Mouse (Mus musculus): Measurements from ENCODE around the gene Yif1a.
"Not testable (repeated sequence)": the region's sequence is repeated elsewhere in the genome, so short reads cannot be mapped to it uniquely, and the experiment has no call there.

Gene Yif1a

GRCm38 (mm10) chr19:5085145-5085863 lies 3.0 kb upstream of the Yif1a start, which contains the start of gene Tmem151a:
Gene Tmem151a, minus strand, starts transcription at chr19:5085531.
- DNase-seq (ENCODE audit: extremely low read depth, low read depth): no peak

DNA sequence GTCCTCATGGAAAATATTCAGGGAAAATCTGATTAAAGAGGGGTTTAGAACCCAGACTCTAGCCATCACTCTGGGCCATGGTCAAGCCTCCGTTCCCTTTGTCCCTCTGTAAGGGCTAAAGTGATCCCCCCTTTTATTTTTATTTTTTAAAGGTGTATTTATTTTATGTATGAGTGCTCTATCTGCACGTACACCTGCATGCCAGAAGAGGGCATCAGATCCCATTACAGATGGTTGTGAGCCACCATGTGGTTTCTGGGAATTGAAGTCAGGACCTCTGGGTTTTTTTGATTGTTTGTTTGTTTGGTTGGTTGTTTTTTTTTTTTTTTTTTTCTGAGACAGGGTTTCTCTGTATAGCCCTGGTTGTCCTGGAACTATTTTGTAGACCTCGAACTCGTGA lies 1.8 kb upstream of the Yif1a start:
- DNase-seq (ENCODE audit: extremely low read depth, low read depth): not testable (repeated sequence)

GRCm38 (mm10) chr19:5089324-5089723 lies 986 bp downstream of the Yif1a start:
- no peak for DNase-seq (ENCODE audit: extremely low read depth, low read depth)

DNA sequence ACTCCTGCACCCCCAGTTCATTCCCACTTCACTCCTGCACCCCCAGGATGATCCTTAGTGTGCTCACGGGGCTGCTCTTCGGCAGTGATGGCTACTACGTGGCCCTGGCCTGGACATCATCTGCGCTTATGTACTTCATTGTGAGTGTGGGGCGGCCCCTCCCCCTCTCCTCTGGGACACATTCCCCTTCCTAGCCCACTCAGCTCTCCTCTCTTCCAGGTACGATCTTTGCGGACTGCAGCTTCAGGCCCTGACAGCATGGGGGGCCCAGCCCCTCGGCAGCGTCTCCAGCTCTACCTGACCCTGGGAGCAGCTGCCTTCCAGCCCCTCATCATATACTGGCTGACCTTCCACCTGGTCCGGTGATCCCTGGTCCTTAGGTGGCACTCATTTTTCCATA lies 3.7 kb downstream of the Yif1a start:
- no peak for DNase-seq (ENCODE audit: extremely low read depth, low read depth)

GRCm38 (mm10) chr19:5093481-5094242 lies 5.3 kb downstream of the Yif1a start:
- no peak for DNase-seq (ENCODE audit: extremely low read depth, low read depth)

GRCm38 (mm10) chr19:5094243-5094632 lies 5.9 kb downstream of the Yif1a start:
- peak; percentile 82 for DNase-seq (ENCODE audit: extremely low read depth, low read depth)

DNA sequence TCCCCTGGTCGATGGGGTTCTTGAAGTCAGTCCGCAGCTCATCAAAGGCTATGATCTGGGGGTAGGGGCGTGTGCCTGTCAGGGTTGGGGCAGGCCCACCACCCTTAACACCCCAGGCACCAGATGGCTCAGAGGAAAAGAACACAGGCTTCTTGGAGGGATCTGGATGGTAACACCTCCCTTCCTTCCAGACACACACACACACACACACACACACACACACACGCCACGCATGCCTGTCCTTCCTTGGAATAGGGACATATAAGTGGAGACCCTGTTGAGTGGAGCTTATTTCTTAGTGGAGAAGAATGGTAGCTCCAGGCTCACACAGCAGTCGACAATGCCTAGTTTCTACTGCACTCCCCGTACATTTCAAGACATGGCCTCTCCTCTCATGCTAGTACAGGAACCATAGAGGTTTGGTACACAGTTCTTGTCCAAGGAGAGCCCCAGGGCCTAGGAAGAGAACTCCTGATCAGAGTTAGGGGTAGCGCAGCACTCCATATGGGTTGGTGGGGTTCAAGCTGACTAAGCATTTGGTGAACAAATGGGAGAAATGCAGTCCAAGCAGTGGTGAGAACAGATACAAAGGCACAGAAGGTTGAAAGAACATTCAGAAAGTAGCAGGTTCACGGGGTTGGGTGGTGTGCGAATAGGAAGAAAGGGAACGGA lies 6.5 kb downstream of the Yif1a start:
- DNase-seq (ENCODE audit: extremely low read depth, low read depth): no peak

- no peak for DNase-seq (ENCODE audit: extremely low read depth, low read depth)
These were observed 7.6 kb downstream of the Yif1a start for GRCm38 (mm10) chr19:5095887-5096474.

DNA sequence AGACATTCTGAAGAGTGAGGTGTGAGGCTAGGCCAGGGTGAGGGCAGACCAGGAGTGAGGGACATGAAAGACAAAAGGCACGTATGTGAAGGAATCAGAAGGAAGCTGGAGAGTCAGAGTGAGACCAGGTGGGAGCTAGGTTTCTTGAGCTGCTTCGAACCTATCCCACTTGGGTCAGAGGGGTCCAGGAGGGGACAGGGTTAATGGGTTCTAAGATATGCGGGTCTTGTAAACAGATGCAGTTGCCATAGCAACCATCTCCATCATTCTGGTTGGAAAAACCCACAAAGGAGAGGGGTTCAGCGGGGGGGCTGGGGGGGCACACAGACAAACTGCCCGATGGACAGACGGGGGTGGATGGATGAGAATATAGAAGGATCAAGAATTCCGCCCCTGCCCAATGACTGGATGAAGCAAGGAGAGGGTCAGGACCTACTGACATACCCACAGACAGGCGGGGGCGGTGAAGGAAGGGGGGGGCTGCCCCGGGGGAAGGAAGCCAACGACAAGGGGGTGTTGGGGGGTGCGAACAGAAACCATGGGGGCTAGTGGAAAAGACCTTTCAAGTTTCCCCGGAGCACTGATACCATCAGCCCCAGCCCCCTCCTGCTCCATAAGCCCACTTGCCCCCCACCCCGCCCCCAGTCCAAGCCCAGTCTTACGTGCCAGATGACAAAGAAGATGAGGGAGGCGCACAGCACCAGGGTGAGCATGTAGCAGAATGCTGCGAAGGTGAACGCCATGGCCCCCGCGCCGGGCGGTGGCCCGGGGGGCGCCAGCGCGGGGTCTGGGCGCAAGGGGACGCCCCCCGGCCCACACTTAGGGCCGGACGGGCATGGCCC lies 9.4 kb downstream of the Yif1a start:
- DNase-seq (ENCODE audit: extremely low read depth, low read depth): no peak

DNA sequence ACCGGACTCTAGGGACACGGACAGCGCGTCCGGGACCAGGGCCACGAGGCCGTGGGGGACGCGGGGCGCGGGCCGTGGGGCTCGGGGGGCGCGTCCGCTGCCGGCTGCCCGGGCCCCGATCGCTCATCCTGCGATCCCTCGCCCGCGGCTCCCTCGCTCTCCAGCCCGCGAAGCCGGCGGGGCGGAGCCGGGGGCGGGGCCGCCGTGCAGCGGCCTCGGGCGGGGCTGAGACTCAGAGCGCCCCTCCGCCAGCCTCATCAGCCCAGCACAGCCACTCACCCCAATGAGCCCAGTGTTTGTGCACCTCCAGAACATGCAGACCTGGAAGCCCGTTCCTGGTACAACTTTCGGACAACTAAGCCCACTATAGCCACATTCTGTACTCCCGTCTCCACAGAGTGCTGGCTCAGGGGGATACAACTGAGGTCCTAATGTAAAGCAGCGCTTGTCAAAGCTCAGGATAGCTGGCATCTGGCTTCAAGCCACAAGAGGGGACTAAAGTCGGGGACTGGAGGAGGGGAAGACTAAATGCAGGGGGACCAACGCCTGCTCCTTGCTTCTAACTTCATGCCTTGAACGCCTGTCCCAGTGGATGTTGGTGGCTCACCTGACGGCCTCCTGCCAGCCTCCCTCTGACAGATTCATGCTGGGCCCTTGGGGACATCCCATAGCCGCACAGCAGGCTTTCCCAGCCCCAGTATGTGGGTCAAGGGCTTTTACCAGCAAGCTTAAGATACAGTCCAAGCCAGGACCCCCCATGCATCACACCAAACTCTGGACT lies 10.2 kb downstream of the Yif1a start, which contains the start of gene Cnih2:
TSS of gene Cnih2 (minus strand) at position 159 of the 781 bp plus-strand sequence.
- no peak for DNase-seq (ENCODE audit: extremely low read depth, low read depth)

- DNase-seq (ENCODE audit: extremely low read depth, low read depth): no peak
These were observed 17.7 kb downstream of the Yif1a start for GRCm38 (mm10) chr19:5106074-5106473.

DNA sequence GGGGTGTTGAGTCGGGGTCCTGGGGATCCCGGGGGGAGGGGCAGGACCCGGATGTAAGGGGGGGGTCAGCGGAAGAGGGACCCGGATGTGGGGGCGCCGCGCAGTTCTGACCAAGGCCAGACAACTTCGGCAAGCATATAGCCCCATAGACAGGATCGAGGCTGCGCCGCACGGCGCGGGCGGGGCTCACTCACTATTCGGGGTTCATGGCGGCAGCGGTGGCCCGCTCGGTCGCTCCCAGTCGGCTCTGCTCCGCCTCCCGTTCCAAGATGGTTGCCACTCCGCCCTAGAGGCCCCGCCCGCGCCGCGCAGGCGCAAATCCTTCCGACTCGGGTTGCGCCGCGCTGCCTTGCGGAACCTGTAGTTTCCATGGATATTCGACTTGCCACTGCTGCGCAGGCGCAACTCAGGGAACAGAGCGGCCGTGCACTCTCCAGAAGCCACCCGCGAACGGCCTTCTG lies 18.4 kb downstream of the Yif1a start, which contains the start of gene Rab1b:
TSS of gene Rab1b (minus strand) at position 342 of the 461 bp plus-strand sequence.
- peak; percentile 89 for DNase-seq (ENCODE audit: extremely low read depth, low read depth)

DNA sequence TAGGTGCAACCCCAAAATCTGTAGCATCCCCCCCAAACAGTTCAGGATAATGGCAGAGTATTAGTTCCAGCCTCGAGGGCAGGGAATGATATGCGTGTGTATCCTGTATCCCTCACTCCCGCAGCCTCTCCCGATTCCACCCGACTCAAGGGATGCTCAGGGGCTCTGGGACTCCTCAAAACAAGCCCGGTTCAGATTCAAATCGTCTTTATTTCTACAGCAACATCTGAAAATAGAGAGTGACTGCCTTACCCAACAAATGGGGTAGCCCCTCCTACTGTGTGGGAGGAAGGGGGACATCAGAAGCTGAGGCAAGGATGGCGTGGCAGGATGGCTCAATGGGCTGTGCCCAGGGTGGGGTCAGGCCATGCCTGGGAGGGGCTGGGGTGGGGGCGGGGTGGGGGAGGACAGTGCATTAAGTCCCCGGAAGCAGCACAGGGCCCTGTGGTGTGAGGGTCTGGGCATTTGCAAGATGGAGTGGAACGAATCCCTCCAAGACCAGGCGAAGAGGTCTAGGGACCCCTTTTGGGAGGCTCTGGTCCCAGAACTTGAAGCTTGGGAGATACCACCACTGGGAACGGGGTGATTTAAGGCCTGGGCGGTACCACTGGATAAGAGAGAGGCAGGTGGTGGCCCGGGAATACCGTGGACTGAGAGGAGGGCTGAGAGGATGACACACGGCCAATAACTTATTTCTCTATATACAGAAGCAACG lies 19.4 kb downstream of the Yif1a start:
- no peak for DNase-seq (ENCODE audit: extremely low read depth, low read depth)

- no peak for DNase-seq (ENCODE audit: extremely low read depth, low read depth)
These were observed 19.9 kb downstream of the Yif1a start for GRCm38 (mm10) chr19:5108271-5108575.

- DNase-seq (ENCODE audit: extremely low read depth, low read depth): no peak
These were observed 20.4 kb downstream of the Yif1a start for GRCm38 (mm10) chr19:5108702-5109101.

DNA sequence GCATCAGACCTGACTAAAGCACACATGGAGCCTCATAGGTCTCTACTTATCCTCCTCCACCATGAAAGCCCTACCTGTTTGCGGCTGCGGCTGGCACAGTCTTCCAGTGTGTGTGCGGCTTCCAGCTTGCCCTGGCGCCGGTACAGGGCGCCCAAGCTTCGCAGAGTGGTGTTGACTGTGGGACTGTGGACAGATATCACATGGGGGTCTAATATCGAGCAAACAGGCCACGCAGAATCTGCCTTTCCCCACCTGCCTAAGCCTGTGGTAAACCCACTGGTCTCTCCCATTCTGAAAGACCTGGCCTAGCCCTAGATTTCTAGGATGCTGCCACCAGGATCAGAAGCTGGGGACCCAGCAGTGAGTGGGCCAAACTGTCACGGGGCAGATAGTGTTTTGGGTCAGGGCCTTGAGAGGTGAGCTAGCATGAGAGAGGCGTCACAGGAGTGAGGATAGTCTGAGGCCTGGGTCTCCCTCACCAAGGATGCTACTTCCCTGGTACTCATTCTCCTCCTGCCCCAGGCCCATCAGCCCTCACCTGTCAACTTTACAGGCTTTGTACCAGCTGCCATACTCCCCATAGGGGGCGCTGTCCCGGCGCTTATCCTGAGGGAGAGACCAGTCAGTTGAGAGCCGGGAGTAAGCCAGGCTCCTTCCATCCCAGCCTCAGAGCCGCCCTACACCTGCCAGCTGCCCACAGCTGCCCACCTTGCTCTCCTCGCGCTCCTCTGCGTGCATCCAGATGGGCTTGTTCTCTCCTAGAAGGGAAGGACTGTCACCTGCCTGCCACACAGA lies 21.5 kb downstream of the Yif1a start:
- no peak for DNase-seq (ENCODE audit: extremely low read depth, low read depth)

DNA sequence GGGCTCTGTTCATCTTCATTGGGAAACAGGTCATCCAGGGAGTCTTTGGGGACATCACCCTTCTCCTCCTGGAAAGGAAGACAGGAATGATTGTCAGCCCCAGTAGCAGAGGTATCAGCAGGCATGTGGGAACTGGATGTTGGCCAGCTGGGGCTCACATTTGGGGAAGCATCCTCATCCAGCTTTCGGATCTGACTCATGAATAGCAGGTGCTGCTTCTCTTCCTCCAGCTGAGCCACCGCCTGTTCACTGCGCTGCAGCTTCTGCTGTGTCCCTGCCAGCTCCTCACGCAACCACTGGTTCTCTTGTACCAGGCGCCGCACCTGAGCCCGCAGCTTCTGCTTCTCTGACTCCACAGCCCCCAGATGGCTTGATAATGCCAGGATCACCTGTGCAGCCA lies 25.4 kb downstream of the Yif1a start:
- no peak for DNase-seq (ENCODE audit: extremely low read depth, low read depth)
